Mouse (Mus musculus) liver, embryonic 16.5 days (tissue): Measurements from ENCODE around the gene Grm8. TPM values are rescaled to one million over a fixed set of nuclear protein-coding genes. Genes with fewer than 3 reads are reported as not detected.
A peak's percentile ranks its signal among the peaks of the same experiment; 100 is the strongest.
"Not testable (repeated sequence)": the region's sequence is repeated elsewhere in the genome, so short reads cannot be mapped to it uniquely, and the experiment has no call there.

Experiments
- ATAC-seq: fragments of 200-750 bp; cut with Nextera tagmentation; 2 replicates; pipeline ENCODE4 v1.8.0; 2017; ENCODE audit warnings: low read depth, mild to moderate bottlenecking, moderate number of reproducible peaks, moderate library complexity
- H3K27ac ChIP-seq: fragments of 300-500 bp; sonication (generic); 2 replicates; pipeline ENCODE4 v1.5.1; 2014; ENCODE audit warnings: mild to moderate bottlenecking, low read length
- H3K27me3 ChIP-seq: fragments of 300-500 bp; sonication (generic); 2 replicates; pipeline ENCODE4 v1.6.1; 2014; ENCODE audit warnings: low read depth, low read length, mixed read lengths; ENCODE audit not compliant: control insufficient read depth, insufficient read depth
- H3K36me3 ChIP-seq: fragments of 300-500 bp; sonication (generic); 2 replicates; pipeline ENCODE4 v1.6.1; 2014; ENCODE audit warnings: mild to moderate bottlenecking; ENCODE audit not compliant: control insufficient read depth, insufficient read depth
- H3K4me1 ChIP-seq: fragments of 300-500 bp; sonication (generic); 2 replicates; pipeline ENCODE4 v1.6.1; 2014; ENCODE audit warnings: low read depth, low read length, mixed read lengths; ENCODE audit not compliant: control insufficient read depth
- H3K4me2 ChIP-seq: fragments of 300-500 bp; sonication (generic); 2 replicates; pipeline ENCODE4 v1.6.1; 2014; ENCODE audit warnings: low read depth, low read length, mixed read lengths
- H3K4me3 ChIP-seq: fragments of 300-500 bp; sonication (generic); 2 replicates; pipeline ENCODE4 v1.5.1; 2014; ENCODE audit warnings: low read depth, mild to moderate bottlenecking, low read length
- H3K9ac ChIP-seq: fragments of 300-500 bp; sonication (generic); 2 replicates; pipeline ENCODE4 v1.6.1; 2014; ENCODE audit warnings: low read depth, low read length
- H3K9me3 ChIP-seq: fragments of 300-500 bp; sonication (generic); replicated peaks from 2 replicates; pipeline ENCODE4 v1.6.1; 2016; ENCODE audit warnings: low read length; ENCODE audit not compliant: control insufficient read depth
- WGBS: fragments of 180-500 bp; shearing (Covaris S2); extraction: QIAGEN DNeasy Blood & Tissue Kit; methylation state at CpG from one replicate; pipeline ENCODE4 v1.1.7; 2014; ENCODE audit not compliant: insufficient replicate concordance; 5-methylcytosine and 5-hydroxymethylcytosine counted together
- polyA plus RNA-seq: library from polyadenylated mRNA; unstranded; fragments of >200 nt; fragmentation: Nextera tagmentation; extraction: Ambion mirVana; gene quantifications from 2 replicates; pipeline ENCODE4 v1.2.1, GENCODE M21; 2015

Gene Grm8
- polyA plus RNA-seq, 1 experiment from 2014 or later = 0.02 TPM

DNA sequence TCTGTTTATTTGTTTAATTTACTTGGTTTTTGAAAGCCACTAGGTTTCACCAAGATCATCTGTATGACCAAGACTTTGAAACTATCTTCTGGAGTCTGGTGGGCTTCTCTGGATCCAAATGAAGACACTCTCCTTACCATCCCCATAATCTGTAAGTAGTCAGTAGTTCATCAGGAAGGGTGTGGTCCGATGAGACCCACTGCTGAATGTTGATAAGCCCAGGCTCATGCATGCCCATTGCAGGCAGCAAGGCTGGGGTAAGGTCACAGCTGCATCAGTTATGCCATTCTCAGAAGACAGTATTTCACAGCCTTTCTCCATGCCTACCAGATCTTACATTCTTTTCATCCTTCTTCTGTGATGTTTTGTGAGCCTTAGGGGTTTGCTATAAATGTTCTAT lies 247.1 kb downstream of the Grm8 start:
- Histone ChIP-seq H3K9me3 (no peaks in the 10 kb centered on the region), H3K27me3 (no peaks in the 10 kb centered on the region), H3K9ac (no peak overlapping the region), H3K27ac (peak overlapping the region; percentile 41), H3K4me1 (peaks cover 10% of the 10 kb centered on the region), H3K4me3 (no peak overlapping the region), H3K4me2 (peak overlapping the region; percentile 14), H3K36me3 (no peaks in the 10 kb centered on the region)
- 26% methylated on average over 1 of the region's 1 CpGs for WGBS
- peak; percentile 100 for ATAC-seq

DNA sequence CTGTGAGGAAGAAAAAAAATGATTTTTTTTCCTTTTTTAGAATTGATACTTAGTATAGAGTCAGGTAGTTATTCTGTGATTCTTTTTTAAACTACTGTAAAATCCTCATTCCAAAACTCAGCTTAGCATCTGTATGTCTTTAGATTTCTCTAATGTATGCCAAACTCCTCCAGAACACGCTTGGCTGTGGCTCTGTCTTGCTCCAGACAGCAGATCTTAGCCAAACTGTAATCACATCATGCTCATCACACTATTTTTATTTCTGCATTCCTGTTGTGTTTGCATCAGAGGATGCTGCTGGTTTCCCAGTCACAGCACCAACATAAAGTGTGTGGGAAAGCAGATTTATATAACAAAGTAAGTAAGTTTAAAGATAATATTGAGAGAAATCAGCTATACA lies 249.2 kb downstream of the Grm8 start:
- no peaks in the 10 kb centered on the region for H3K27me3 ChIP-seq
- H3K4me1 ChIP-seq = peaks cover 10% of the 10 kb centered on the region
- WGBS = 58% methylated on average over 1 of the region's 1 CpGs
- no peak overlapping the region for H3K27ac ChIP-seq
- H3K4me3 ChIP-seq = no peak overlapping the region
- H3K9me3 ChIP-seq = no peaks in the 10 kb centered on the region
- H3K9ac ChIP-seq = no peak overlapping the region
- no peak for ATAC-seq
- H3K4me2 ChIP-seq = no peak overlapping the region
- no peaks in the 10 kb centered on the region for H3K36me3 ChIP-seq

DNA sequence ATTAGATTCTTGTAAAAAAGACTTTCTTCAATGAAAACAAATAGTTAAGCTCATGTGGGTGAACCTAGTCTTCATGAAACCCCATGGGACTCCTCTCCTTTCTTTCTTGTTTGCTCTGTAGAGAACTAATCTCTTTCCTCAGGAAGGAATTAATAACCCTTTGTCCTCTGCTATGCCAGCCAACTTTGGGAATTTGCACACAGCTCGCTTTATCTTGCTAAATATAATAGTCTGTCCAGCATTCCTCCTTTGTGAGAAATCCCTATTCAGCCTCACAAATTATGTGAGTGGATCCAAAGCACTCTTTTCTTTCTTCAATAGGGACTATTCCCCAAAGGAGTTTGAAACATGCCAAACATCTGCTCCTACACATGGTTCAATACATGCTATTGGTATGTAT lies 285.3 kb downstream of the Grm8 start:
- Histone ChIP-seq H3K27me3 (no peaks in the 10 kb centered on the region), H3K4me1 (no peaks in the 10 kb centered on the region), H3K4me3 (no peak overlapping the region), H3K4me2 (no peak overlapping the region), H3K9me3 (no peaks in the 10 kb centered on the region), H3K36me3 (no peaks in the 10 kb centered on the region), H3K27ac (no peak overlapping the region), H3K9ac (no peak overlapping the region)
- 44% methylated on average over 1 of the region's 1 CpGs for WGBS
- ATAC-seq = no peak

DNA sequence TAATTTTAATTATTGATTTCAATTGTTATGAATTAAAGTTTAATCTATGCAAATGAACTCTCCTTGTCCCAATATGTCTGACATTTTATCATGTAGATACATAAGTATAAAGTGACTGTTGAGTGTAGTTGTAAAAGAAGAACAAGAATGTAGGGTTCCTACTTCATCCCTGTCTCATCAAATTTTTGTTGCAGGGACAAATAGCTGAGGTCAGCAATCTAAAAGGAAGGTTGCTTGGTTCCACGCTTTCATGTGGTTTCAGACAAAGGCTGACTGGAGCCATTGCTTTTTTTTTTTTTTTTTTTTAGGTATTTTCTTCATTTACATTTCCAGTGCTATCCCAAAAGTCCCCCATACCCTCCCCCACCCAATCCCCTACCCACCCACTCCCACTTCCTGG lies 298.8 kb downstream of the Grm8 start:
- Histone ChIP-seq H3K4me3 (no peak overlapping the region), H3K9me3 (no peaks in the 10 kb centered on the region), H3K36me3 (no peaks in the 10 kb centered on the region), H3K4me1 (no peaks in the 10 kb centered on the region), H3K27ac (no peak overlapping the region), H3K4me2 (no peak overlapping the region), H3K27me3 (no peaks in the 10 kb centered on the region), H3K9ac (no peak overlapping the region)
- ATAC-seq = no peak
- WGBS = 76% methylated on average over 1 of the region's 1 CpGs

DNA sequence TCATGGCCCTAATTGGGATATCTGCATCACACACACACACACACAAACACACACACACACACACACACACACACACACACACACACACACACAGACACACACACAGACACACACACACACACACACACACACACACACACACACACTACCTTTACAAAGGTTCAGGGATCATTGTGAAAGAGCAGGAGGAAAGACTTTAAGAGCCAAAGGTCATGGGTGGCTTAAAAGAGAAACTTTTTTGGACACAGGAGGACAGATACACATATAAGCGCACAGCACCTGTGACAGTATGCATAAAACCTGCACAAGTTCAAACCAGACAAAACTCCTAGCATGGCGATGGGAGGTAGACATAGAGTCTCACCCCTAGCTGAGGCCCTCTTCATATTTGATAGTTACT lies 315.2 kb downstream of the Grm8 start:
- not testable (repeated sequence) for H3K27me3 ChIP-seq, H3K36me3 ChIP-seq, H3K9ac ChIP-seq, H3K4me2 ChIP-seq, H3K4me1 ChIP-seq, H3K4me3 ChIP-seq, H3K9me3 ChIP-seq, H3K27ac ChIP-seq
- ATAC-seq = 0 out of 2 replicates have a peak, but pooled peaks have one; percentile 21
- WGBS = 54% methylated on average over 2 of the region's 2 CpGs

DNA sequence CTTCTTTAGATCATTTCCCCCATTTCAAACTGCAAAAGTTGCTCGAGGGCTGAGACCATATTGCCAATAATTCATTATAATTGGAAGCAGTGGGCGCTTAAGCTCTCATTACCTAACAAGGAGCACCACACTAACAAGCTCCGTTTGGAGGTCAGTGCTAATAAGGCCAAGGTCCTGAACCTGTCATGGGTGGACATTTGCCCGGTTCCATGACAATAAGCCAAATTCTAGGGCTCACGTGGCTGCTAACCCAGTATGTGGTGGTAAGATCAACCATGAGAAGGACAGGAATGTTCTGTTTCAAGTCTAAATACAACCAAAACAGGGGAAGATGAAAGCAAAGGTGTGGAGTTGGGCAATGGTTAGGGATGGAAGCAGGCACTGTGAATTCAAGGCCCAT lies 322.2 kb downstream of the Grm8 start:
- WGBS = 67% methylated on average over 5 of the region's 5 CpGs
- no peak overlapping the region for H3K27ac ChIP-seq
- no peak for ATAC-seq
- no peak overlapping the region for H3K4me3 ChIP-seq
- H3K4me1 ChIP-seq = no peaks in the 10 kb centered on the region
- H3K9ac ChIP-seq = no peak overlapping the region
- H3K36me3 ChIP-seq = no peaks in the 10 kb centered on the region
- no peaks in the 10 kb centered on the region for H3K27me3 ChIP-seq
- H3K4me2 ChIP-seq = no peak overlapping the region
- H3K9me3 ChIP-seq = no peaks in the 10 kb centered on the region

DNA sequence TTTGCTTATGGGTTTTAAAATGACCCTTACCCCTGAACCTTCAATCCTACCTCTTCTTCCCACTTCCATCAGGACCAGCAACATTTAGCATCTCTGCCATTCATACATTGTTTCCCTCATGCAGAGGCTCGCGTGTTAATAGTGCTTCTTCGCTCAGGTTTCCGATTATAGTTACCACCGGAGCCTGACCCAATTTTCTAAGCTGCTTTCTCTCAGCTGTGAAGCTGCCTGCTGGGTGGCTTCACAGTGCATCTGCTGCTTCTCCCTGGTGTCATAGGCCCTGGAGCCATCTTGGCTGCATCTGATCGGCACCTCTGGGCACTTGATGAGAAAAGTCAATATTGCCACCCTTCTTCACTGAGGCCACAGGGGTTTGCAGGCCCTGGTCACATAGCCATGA lies 325.0 kb downstream of the Grm8 start:
- H3K4me1 ChIP-seq = no peaks in the 10 kb centered on the region

DNA sequence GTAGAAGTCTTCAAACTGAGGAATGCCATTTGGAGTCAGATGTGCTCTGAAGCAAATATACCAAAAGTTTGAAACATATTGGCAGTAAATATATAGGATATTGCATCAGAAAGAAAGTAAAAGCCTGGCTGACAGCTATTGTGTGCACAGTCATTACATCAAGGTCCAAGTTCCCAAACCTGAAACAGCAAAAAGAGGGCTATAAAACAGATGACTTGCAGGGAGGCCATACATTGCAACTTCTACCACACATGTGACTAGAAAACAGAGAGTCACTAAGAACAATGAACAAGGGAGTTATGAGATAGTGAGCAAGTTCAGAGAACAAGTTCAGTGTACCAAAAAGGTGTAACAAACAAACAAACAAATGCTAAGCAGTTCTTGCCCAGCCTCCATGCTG lies 328.2 kb downstream of the Grm8 start:
- Histone ChIP-seq H3K9me3 (no peaks in the 10 kb centered on the region), H3K9ac (no peak overlapping the region), H3K36me3 (no peaks in the 10 kb centered on the region), H3K4me1 (no peaks in the 10 kb centered on the region), H3K4me3 (no peak overlapping the region), H3K27ac (no peak overlapping the region), H3K4me2 (no peak overlapping the region), H3K27me3 (no peaks in the 10 kb centered on the region)
- no peak for ATAC-seq

More for the DNA sequence above, 325.0 kb downstream of the Grm8 start:
- ATAC-seq = no peak
- H3K4me3 ChIP-seq = no peak overlapping the region
- H3K36me3 ChIP-seq = no peaks in the 10 kb centered on the region
- WGBS = 75% methylated on average over 6 of the region's 6 CpGs
- H3K4me2 ChIP-seq = no peak overlapping the region
- H3K27ac ChIP-seq = no peak overlapping the region
- no peaks in the 10 kb centered on the region for H3K27me3 ChIP-seq
- H3K9ac ChIP-seq = no peak overlapping the region
- no peaks in the 10 kb centered on the region for H3K9me3 ChIP-seq

DNA sequence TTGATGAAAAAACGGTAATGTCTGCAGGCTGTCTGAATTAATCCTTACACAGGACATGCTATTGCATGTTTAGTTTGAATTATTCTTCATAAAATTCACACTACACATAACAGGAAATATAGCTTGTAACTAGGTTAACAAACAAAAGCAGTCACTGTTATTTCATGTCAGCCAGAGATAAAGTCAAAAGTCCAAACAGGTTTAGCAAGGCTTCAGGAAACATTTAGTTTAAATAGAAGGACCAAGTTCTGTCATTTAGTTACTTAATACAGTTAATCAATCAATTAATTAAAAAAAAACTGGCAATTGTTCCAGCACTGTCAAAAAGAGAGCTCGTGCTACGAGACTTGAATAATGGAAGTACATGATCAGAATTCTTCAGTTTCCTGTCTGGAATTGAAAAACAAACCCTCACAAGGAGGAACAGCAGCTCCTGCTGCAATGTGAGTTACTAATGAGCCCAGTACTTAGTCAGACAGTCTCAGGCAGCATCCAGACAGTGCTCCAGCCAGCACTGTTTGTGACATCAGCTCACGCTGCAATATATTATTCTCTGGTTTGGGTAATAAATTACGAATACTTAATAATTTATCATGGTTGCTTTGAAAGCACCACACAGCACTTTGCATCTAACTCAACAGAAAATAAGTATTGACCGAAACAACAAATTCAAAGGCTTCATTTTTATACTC lies 334.0 kb downstream of the Grm8 start:
- Histone ChIP-seq H3K36me3 (no peaks in the 10 kb centered on the region), H3K4me2 (no peak overlapping the region), H3K4me1 (no peaks in the 10 kb centered on the region), H3K27ac (no peak overlapping the region), H3K4me3 (no peak overlapping the region), H3K9ac (no peak overlapping the region), H3K9me3 (no peaks in the 10 kb centered on the region), H3K27me3 (no peaks in the 10 kb centered on the region)
- 54% methylated on average over 6 of the region's 6 CpGs for WGBS
- ATAC-seq = no peak
